29 mouse cellular contexts compared by ENCODE assay signal in genomic region chr7:18555751-18556150, GRCm38 (mm10). TPM values are rescaled to one million over a fixed set of nuclear protein-coding genes. Genes with fewer than 3 reads are reported as not detected.
"Had no signal": no experiment of that assay in that cellular context is flagged by ENCODE, and none has a peak within 500 bp of the region (broad histone marks: within the 10 kb centered on the region; RNA-seq: fewer than 3 reads in every experiment).

No protein-coding gene starts in this region.

RNA-seq across cellular contexts. Expression of gene Psg27, which starts 11.4 kb away (rescaled TPM):
- polyA plus RNA-seq: limb, embryonic 10.5 days; limb, embryonic 11.5 days; limb, embryonic 12.5 days; limb, embryonic 13.5 days; limb, embryonic 15.5 days; liver, adult 2 months; liver, embryonic 11.5 days; liver, embryonic 12.5 days; liver, embryonic 13.5 days; liver, embryonic 14.5 days; liver, embryonic 15.5 days; liver, embryonic 16.5 days; liver, postnatal 0 days; lung, adult 2 months; lung, embryonic 14.5 days; lung, embryonic 15.5 days; lung, embryonic 16.5 days; lung, postnatal 0 days; macrophage; midbrain, embryonic 10.5 days; midbrain, embryonic 11.5 days; midbrain, embryonic 12.5 days; midbrain, embryonic 13.5 days; midbrain, embryonic 14.5 days; midbrain, embryonic 15.5 days; midbrain, embryonic 16.5 days; midbrain, postnatal 0 days; myocyte; neural tube, embryonic 11.5 days had no signal

RNA-seq across cellular contexts. Expression of gene Psg25, which starts 23.7 kb away (rescaled TPM):
- polyA plus RNA-seq: limb, embryonic 10.5 days; limb, embryonic 11.5 days; limb, embryonic 12.5 days; limb, embryonic 13.5 days; limb, embryonic 15.5 days; liver, adult 2 months; liver, embryonic 11.5 days; liver, embryonic 12.5 days; liver, embryonic 13.5 days; liver, embryonic 14.5 days; liver, embryonic 15.5 days; liver, embryonic 16.5 days; liver, postnatal 0 days; lung, adult 2 months; lung, embryonic 14.5 days; lung, embryonic 15.5 days; lung, embryonic 16.5 days; lung, postnatal 0 days; macrophage; midbrain, embryonic 10.5 days; midbrain, embryonic 11.5 days; midbrain, embryonic 12.5 days; midbrain, embryonic 13.5 days; midbrain, embryonic 14.5 days; midbrain, embryonic 15.5 days; midbrain, embryonic 16.5 days; midbrain, postnatal 0 days; myocyte; neural tube, embryonic 11.5 days had no signal
